Mouse (Mus musculus) embryonic facial prominence, embryonic 13.5 days (tissue): ENCODE results near the gene Dpm3. TPM values are rescaled to one million over a fixed set of nuclear protein-coding genes. Genes with fewer than 3 reads are reported as not detected.

Source experiments
- ATAC-seq: fragments of 200-750 bp; cut with Nextera tagmentation; 2 replicates; pipeline ENCODE4 v1.8.0; 2017; ENCODE audit warnings: low read depth; ENCODE audit not compliant: insufficient number of reproducible peaks, insufficient read depth, low FRiP score, low TSS enrichment
- H3K27ac ChIP-seq: fragments of 300-500 bp; sonication (generic); 2 replicates; pipeline ENCODE4 v1.5.1; 2015; ENCODE audit warnings: moderate library complexity, mild to moderate bottlenecking, inconsistent platforms
- H3K27me3 ChIP-seq: fragments of 300-500 bp; sonication (generic); 2 replicates; pipeline ENCODE4 v1.6.1; 2015; ENCODE audit warnings: mild to moderate bottlenecking, inconsistent platforms
- H3K36me3 ChIP-seq: fragments of 300-500 bp; sonication (generic); 2 replicates; pipeline ENCODE4 v1.6.1; 2015; ENCODE audit warnings: mild to moderate bottlenecking, inconsistent platforms
- H3K4me1 ChIP-seq: fragments of 300-500 bp; sonication (generic); 2 replicates; pipeline ENCODE4 v1.6.1; 2015; ENCODE audit warnings: inconsistent platforms
- H3K4me2 ChIP-seq: fragments of 300-500 bp; sonication (generic); 2 replicates; pipeline ENCODE4 v1.6.1; 2015; ENCODE audit warnings: moderate library complexity, mild to moderate bottlenecking, inconsistent platforms
- H3K4me3 ChIP-seq: fragments of 300-500 bp; sonication (generic); 2 replicates; pipeline ENCODE4 v1.5.1; 2015; ENCODE audit warnings: mild to moderate bottlenecking, inconsistent platforms
- H3K9ac ChIP-seq: fragments of 300-500 bp; sonication (generic); 2 replicates; pipeline ENCODE4 v1.6.1; 2015; ENCODE audit warnings: mild to moderate bottlenecking, inconsistent platforms
- H3K9me3 ChIP-seq: fragments of 300-500 bp; sonication (generic); 2 replicates; pipeline ENCODE4 v1.6.1; 2016; ENCODE audit warnings: inconsistent platforms
- WGBS: fragments of 180-500 bp; shearing (Covaris S2); methylation state at CpG from one replicate; pipeline ENCODE4 v1.1.7; 2015; ENCODE audit warnings: mixed read lengths; 5-methylcytosine and 5-hydroxymethylcytosine counted together
- polyA plus RNA-seq: library from polyadenylated mRNA; unstranded; fragments of >200 nt; fragmentation: Nextera tagmentation; extraction: Ambion mirVana; gene quantifications from 2 replicates; pipeline ENCODE4 v1.2.1, GENCODE M21; 2015

Dpm3 gene
- polyA plus RNA-seq, 1 experiment from 2014 or later, result 147 TPM

DNA sequence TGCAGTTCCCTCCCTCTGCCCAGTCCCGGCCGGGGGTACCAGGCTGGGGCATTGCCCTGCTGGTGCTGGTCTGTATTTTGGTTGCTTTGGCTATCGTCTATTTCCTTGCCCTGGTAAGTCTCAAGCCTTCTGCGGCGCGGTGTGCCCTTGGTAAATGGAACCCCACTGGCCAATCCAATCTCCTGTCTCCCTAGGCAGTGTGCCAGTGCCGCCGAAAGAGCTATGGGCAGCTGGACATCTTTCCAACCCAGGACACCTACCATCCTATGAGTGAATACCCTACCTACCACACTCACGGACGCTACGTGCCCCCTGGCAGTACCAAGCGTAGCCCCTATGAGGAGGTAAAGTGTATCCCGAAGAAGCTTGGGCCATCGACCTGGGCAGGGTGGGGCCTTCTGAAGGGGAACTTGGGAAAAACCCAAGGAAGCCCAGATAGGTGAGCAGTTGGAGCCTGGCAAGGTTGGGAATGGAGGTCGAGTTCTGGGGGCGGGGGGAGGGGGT is 27.3 kb upstream of the Dpm3 start:
- 71% methylated on average over 16 of the region's 16 CpGs for WGBS
- ATAC-seq, result no peak
- Histone ChIP-seq H3K4me3 (no peak overlapping the region), H3K4me1 (peaks cover 14% of the 10 kb centered on the region), H3K4me2 (no peak overlapping the region), H3K27ac (no peak overlapping the region), H3K27me3 (peaks cover 19% of the 10 kb centered on the region), H3K9ac (no peak overlapping the region), H3K36me3 (peaks cover 27% of the 10 kb centered on the region), H3K9me3 (no peaks in the 10 kb centered on the region)

DNA sequence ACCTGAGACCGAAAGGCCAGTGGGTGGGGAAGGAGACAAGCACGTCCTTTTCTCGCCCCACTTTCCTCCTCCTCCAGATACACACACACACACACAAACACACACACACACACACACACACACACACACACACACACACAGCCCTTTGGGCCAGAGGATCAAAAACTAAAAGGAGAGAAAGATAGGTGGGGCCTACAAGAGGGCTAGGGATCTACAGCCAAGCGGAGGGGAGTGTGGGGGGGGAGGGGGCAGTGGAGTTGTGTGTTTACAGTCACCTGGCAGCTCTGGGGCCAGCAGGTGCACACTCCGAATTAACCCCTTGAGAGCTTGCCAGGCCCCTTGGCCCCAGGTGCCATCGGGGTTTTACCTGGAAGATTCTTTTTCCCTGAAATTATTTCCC is 26.5 kb upstream of the Dpm3 start:
- H3K4me1 ChIP-seq, result peaks cover 10% of the 10 kb centered on the region
- H3K36me3 ChIP-seq, result peaks cover 32% of the 10 kb centered on the region
- no peak overlapping the region for H3K4me2 ChIP-seq
- peaks cover 19% of the 10 kb centered on the region for H3K27me3 ChIP-seq
- no peak for ATAC-seq
- 56% methylated on average over 6 of the region's 6 CpGs for WGBS
- H3K27ac ChIP-seq, result no peak overlapping the region
- no peaks in the 10 kb centered on the region for H3K9me3 ChIP-seq
- no peak overlapping the region for H3K9ac ChIP-seq
- no peak overlapping the region for H3K4me3 ChIP-seq

DNA sequence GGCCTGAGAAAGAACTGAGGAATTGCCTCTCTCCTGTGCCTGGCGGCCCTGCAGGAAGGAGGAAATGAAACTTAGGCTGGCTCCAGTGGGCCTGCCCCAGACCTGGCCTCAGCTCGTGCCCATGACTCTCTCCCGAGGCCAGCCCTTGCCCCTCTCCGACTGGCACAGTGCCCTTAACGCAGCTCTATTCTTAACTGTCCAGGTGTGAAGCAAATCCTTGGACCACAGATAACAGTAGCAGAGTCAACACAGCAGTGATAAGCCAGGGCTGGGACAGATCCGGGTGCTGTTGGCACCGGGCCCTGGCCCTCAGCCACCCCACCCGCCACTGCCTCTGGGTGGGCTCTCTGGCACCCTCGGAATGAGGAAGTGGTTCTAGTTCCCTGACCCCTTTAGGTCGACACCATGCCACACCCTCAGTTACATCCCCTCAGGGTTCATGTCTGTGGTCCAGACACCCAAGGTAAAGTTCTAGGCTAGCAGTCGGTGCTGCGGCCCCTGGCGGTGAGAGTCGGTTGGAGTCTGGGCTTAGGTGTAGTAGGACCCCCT is 25.5 kb upstream of the Dpm3 start:
- no peak overlapping the region for H3K4me2 ChIP-seq
- no peaks in the 10 kb centered on the region for H3K9me3 ChIP-seq
- no peak for ATAC-seq
- no peak overlapping the region for H3K4me3 ChIP-seq
- H3K4me1 ChIP-seq, result peaks cover 5% of the 10 kb centered on the region
- H3K9ac ChIP-seq, result peak overlapping the region; percentile 36; the same call in 1 of the 2 replicates
- H3K27ac ChIP-seq, result no peak overlapping the region
- WGBS, result 80% methylated on average over 14 of the region's 14 CpGs
- H3K36me3 ChIP-seq, result peaks cover 42% of the 10 kb centered on the region
- H3K27me3 ChIP-seq, result peaks cover 19% of the 10 kb centered on the region

DNA sequence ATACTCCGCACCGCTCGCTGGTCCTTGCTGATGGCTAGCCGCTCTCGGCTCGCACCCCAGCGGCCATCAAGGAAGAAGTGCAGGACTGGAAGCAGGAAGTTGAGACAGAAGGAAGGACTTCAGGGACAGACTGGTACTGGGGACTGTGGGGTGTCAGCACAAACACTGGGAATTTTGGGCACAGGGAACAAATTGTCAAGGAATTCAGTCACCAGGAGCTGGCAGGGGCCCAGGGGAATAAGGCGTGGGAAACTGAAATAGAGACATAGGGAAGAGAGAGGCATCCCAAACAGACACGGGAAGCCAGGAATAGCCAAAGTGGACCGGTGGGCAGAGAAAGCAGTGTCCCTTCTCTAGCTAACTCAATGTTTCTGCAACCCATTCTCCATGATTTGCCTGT is 22.6 kb upstream of the Dpm3 start:
- Histone ChIP-seq H3K9ac (no peak overlapping the region), H3K4me2 (no peak overlapping the region), H3K4me1 (no peaks in the 10 kb centered on the region; the same call in 1 of the 2 replicates), H3K27ac (no peak overlapping the region), H3K36me3 (peaks cover 64% of the 10 kb centered on the region), H3K4me3 (no peak overlapping the region), H3K27me3 (no peaks in the 10 kb centered on the region), H3K9me3 (no peaks in the 10 kb centered on the region)
- WGBS, result 82% methylated on average over 10 of the region's 10 CpGs
- no peak for ATAC-seq

DNA sequence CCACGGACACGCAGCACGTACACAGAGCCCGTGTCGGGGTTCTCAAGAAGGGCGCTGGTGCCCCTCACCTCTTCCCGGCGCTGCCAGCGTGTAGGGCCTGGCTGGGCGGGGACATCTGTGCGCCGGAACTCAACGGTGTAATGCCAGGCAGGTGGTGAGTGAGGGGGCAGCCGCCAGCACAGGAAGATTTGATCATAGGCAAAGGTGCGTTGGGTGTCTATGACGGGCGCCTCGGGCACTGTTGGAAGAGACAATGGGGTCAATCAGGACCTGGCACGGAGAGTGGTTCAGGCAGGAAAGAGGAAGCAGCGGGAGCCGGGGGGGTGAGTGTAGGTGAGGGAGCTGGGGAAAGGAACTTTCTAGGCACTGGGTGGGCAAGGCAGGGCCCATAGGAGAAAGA is 21.5 kb upstream of the Dpm3 start:
- Histone ChIP-seq H3K27ac (no peak overlapping the region), H3K27me3 (no peaks in the 10 kb centered on the region), H3K4me3 (no peak overlapping the region), H3K36me3 (peaks cover 72% of the 10 kb centered on the region), H3K9me3 (no peaks in the 10 kb centered on the region), H3K9ac (no peak overlapping the region), H3K4me1 (no peaks in the 10 kb centered on the region; the same call in 1 of the 2 replicates), H3K4me2 (no peak overlapping the region)
- ATAC-seq, result no peak
- WGBS, result 91% methylated on average over 21 of the region's 21 CpGs

DNA sequence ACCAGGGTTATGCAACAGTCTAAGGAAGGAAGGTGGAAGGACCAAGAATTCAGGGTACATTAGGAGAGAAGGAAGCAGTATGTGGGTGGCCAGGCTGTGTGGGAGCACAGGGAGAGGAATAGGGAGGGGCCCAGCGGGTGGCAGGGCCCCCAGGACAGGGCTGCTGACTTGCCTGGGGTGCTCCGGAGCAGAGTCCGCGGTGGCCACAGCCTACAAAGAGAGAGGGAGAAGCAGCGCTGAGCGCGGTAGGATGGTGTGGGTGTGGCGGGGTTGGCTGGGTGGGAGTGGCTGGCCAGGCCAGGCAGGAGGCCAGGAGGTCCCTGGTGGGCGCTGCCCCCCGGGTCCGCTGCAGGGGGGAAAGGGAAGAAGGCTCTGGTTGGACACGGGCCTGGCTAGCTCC is 20.7 kb upstream of the Dpm3 start:
- Histone ChIP-seq H3K36me3 (peaks cover 69% of the 10 kb centered on the region), H3K4me2 (no peak overlapping the region), H3K4me1 (peaks cover 4% of the 10 kb centered on the region), H3K27ac (no peak overlapping the region), H3K4me3 (no peak overlapping the region), H3K27me3 (no peaks in the 10 kb centered on the region), H3K9ac (0 out of 2 replicates have a peak overlapping the region, but pooled peaks have one; percentile 40), H3K9me3 (no peaks in the 10 kb centered on the region)
- ATAC-seq, result peak; percentile 7; the same call in 1 of the 2 replicates
- 75% methylated on average over 12 of the region's 12 CpGs for WGBS

DNA sequence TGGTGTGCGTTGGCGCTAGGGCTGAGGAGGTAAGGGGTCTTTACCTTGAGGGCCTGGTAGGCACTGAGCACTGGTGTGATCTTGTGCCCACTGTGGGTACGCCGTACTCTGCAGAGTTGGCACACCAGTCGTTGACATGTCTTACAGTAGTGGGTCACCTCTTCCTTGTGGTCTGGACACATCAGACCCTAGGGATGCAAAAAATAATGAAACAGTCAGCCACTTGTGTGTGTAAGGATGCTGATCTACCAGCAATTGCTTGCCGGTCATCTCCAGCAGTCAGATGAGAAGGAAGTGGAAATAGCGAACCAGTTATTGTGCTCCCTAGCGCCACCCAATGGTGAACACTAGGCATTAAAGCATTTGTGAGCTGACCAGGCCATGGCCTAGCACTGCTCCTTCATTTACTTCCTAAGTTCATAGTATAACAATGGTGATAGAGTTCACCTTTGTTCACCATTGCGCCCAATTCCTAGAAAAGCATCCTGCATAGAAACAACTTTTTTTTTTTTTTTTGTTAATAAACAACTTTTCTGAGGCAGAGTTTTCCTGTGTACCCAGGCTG is 16.7 kb upstream of the Dpm3 start:
- H3K4me2 ChIP-seq, result no peak overlapping the region
- no peak overlapping the region for H3K4me3 ChIP-seq
- H3K9me3 ChIP-seq, result no peaks in the 10 kb centered on the region
- 0 out of 2 replicates have a peak, but pooled peaks cover 4% of the 10 kb centered on the region for H3K27me3 ChIP-seq
- 74% methylated on average over 9 of the region's 9 CpGs for WGBS
- peaks cover 37% of the 10 kb centered on the region for H3K4me1 ChIP-seq
- H3K27ac ChIP-seq, result no peak overlapping the region
- H3K36me3 ChIP-seq, result peaks cover 42% of the 10 kb centered on the region
- ATAC-seq, result no peak
- no peak overlapping the region for H3K9ac ChIP-seq

DNA sequence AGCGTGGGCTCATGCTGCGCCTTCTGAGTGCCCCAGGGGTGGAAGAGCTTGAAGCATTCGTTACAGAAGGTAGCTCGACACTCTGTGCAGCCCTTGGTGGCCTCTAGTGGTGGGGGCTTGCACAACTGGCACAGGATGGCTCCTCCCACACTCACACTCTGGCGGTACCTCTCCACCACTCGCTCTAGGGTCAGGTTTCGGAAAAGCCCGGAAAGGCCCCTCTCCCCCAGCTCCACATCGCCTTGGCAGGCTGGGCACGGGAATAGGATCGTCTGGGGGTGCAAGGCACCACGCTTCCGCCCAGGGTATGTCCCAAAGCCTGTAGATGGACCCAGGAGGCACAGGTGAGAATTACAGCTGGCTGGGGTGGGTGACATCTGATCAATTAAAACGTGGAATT is 15.5 kb upstream of the Dpm3 start:
- Histone ChIP-seq H3K9ac (peak overlapping the region; percentile 54), H3K4me3 (peak overlapping the region; percentile 83), H3K4me1 (peaks cover 42% of the 10 kb centered on the region), H3K4me2 (peak overlapping the region; percentile 90), H3K36me3 (peaks cover 38% of the 10 kb centered on the region), H3K27me3 (0 out of 2 replicates have a peak, but pooled peaks cover 4% of the 10 kb centered on the region), H3K9me3 (no peaks in the 10 kb centered on the region), H3K27ac (peak overlapping the region; percentile 40; the same call in 1 of the 2 replicates)
- peak; percentile 44; the same call in 1 of the 2 replicates for ATAC-seq
- 6% methylated on average over 14 of the region's 14 CpGs for WGBS

DNA sequence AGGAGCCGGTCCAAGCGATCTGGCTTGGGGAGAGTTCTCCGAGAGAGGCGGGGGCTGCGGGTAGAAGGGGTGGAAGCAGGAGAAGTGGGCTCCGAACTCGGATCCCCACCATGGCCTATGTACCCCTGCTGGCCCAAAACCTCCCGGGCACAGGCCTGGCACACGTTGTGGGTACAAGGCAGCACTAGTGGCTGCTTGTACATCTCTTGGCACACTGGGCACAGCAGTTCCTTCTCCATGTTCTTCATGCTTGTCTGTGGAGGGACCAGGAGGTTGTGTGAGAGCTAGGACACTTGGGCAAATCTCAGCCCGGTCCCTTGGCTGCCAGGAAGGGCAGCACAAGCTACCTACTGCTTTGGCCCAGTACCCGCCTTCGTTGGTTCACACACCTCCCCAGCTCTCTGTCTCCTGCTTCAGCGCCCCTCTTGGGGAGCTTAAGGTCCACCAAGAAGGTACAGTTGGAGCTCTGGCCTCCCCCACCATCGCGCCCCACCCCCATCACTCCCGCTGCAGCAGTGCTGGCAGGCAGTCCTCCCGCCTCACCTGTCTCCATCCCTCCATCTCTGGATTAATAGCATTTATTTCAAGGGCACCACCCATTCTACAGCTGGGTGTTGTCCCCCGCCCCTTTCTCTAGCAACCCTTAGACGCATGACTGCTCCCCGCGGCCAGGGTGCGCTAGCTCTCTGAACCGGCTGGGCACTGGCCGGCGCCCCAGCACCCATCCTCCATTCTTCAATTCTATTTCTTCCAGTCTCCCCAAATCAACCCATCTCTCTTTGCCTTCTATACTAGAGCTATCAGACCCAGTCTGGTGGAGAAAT is 14.8 kb upstream of the Dpm3 start:
- Histone ChIP-seq H3K4me3 (peak overlapping the region; percentile 83), H3K36me3 (peaks cover 37% of the 10 kb centered on the region), H3K27ac (peak overlapping the region; percentile 60), H3K27me3 (0 out of 2 replicates have a peak, but pooled peaks cover 4% of the 10 kb centered on the region), H3K9me3 (no peaks in the 10 kb centered on the region), H3K4me1 (peaks cover 42% of the 10 kb centered on the region), H3K9ac (peak overlapping the region; percentile 69), H3K4me2 (peak overlapping the region; percentile 90)
- WGBS, result 11% methylated on average over 25 of the region's 25 CpGs
- no peak for ATAC-seq

DNA sequence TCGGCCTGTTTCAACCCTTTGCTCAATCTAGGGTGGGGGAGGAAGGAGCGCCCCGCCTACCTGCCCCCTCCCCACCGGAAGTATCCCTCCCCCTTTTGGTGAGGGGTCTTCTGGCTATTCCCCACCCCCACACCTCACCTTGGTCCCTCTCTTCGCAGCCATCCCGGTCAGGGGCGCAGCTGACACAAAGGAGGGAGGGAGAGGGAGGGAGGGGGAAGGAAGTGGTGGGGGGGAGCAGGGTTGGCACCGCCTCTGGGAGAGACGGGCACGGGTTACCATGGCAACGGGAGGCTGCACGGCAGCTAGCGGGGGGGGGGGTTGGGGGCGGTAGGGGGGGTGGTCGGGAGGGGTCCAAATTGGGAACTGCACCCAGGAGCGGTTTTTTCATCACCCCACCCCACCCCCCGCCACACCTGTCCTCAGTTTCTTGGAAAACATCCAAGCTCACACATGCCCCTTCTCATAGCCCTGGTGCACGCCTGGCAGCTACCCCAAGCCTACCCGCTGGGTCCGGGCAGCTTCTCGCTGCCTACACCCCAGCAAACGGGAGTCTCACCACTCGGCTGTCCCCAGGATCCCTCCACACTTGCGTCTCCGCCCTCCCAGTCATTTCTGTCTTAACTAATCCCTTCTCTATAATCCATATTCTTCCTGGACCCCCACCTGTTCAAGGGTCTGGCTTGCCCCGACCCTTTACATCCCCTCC is 14.0 kb upstream of the Dpm3 start:
- 0 out of 2 replicates have a peak, but pooled peaks cover 4% of the 10 kb centered on the region for H3K27me3 ChIP-seq
- peak overlapping the region; percentile 90 for H3K4me2 ChIP-seq
- H3K9me3 ChIP-seq, result no peaks in the 10 kb centered on the region
- WGBS, result 1% methylated on average over 20 of the region's 26 CpGs
- H3K27ac ChIP-seq, result peak overlapping the region; percentile 79
- peaks cover 42% of the 10 kb centered on the region for H3K4me1 ChIP-seq
- H3K9ac ChIP-seq, result peak overlapping the region; percentile 69
- peak overlapping the region; percentile 83 for H3K4me3 ChIP-seq
- H3K36me3 ChIP-seq, result peaks cover 38% of the 10 kb centered on the region
- ATAC-seq, result 0 out of 2 replicates have a peak, but pooled peaks have one; percentile 18

DNA sequence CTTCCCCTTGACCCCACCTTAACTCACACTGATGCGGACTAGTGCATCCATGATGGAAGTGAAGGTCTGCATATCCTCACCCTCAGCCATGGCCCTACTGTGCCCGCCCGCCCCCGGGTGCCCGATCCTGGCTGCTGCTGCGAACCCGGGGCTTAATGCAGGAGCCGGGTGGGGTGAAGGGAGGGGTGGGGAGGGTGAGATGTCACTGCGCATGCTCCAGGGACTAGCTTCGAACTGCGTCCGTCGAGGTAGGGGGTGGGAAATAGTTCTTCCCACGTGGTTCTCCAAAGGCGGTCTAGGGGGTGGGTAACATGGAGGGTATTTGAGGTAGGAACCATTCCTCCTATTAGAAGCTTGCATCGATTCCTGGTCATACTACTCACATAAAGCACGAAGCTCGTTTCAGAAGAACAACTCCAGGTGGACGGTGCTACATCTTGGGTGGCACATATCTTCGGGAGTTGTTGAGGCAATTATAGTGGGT is 13.4 kb upstream of the Dpm3 start, which contains the start of gene Krtcap2:
Krtcap2 (plus strand) TSS at position 279 of the 484 bp plus-strand sequence.
- H3K4me1 ChIP-seq, result peaks cover 45% of the 10 kb centered on the region
- WGBS, result 3% methylated on average over 20 of the region's 20 CpGs
- ATAC-seq, result peak; percentile 8; the same call in 1 of the 2 replicates
- H3K9ac ChIP-seq, result peak within 1 kb of the TSS; percentile 90
- peaks cover 34% of the 10 kb centered on the region for H3K36me3 ChIP-seq
- peak within 1 kb of the TSS; percentile 83 for H3K4me3 ChIP-seq
- H3K27me3 ChIP-seq, result 0 out of 2 replicates have a peak, but pooled peaks cover 4% of the 10 kb centered on the region
- H3K27ac ChIP-seq, result peak within 1 kb of the TSS; percentile 79
- peak within 1 kb of the TSS; percentile 90 for H3K4me2 ChIP-seq
- no peaks in the 10 kb centered on the region for H3K9me3 ChIP-seq
